Mouse (Mus musculus): ENCODE data around the gene Wdr18. TPM values are rescaled to one million over a fixed set of nuclear protein-coding genes. Genes with fewer than 3 reads are reported as not detected.

The Wdr18 gene
- polyA plus RNA-seq, 1 experiment = 63.2 TPM

- TF ChIP-seq CTCF (IDR thresholded peaks at IDR 0.05; ENCODE audit: extremely low read depth, insufficient read depth, low read length) (no peak), POLR2A (IDR thresholded peaks at IDR 0.05; ENCODE audit: extremely low read depth, insufficient read depth, low read length) (no peak)
- H3K4me3 ChIP-seq (ENCODE audit: insufficient read depth, low read length) = no peak overlapping the region
- peaks cover 3% of the 10 kb centered on the region; the same call in 1 of the 2 replicates for H3K4me1 ChIP-seq (ENCODE audit: control insufficient read depth, insufficient read depth, low read length)
- no peak overlapping the region for H3K27ac ChIP-seq (ENCODE audit: insufficient read depth, low read length)
Observed at GRCm38 (mm10) chr10:79933145-79933679, 26.7 kb upstream of the Wdr18 start.

- TF ChIP-seq POLR2A (IDR thresholded peaks at IDR 0.05; ENCODE audit: extremely low read depth, insufficient read depth, low read length) = no peak
- TF ChIP-seq CTCF (IDR thresholded peaks at IDR 0.05; ENCODE audit: extremely low read depth, insufficient read depth, low read length) = no peak
- H3K4me3 ChIP-seq (ENCODE audit: insufficient read depth, low read length) = no peak overlapping the region
- H3K27ac ChIP-seq (ENCODE audit: insufficient read depth, low read length) = no peak overlapping the region
- peaks cover 3% of the 10 kb centered on the region; the same call in 1 of the 2 replicates for H3K4me1 ChIP-seq (ENCODE audit: control insufficient read depth, insufficient read depth, low read length)
Observed at GRCm38 (mm10) chr10:79933861-79934260, 26.1 kb upstream of the Wdr18 start.

GRCm38 (mm10) chr10:79934272-79934721 is 25.7 kb upstream of the Wdr18 start:
- peaks cover 3% of the 10 kb centered on the region; the same call in 1 of the 2 replicates for H3K4me1 ChIP-seq (ENCODE audit: control insufficient read depth, insufficient read depth, low read length)

GRCm38 (mm10) chr10:79934794-79935569 is 25.0 kb upstream of the Wdr18 start:
- TF ChIP-seq POLR2A (IDR thresholded peaks at IDR 0.05; ENCODE audit: extremely low read depth, insufficient read depth, low read length) (no peak), CTCF (IDR thresholded peaks at IDR 0.05; ENCODE audit: extremely low read depth, insufficient read depth, low read length) (no peak)
- no peak overlapping the region for H3K4me3 ChIP-seq (ENCODE audit: insufficient read depth, low read length)
- H3K27ac ChIP-seq (ENCODE audit: insufficient read depth, low read length) = no peak overlapping the region
- H3K4me1 ChIP-seq (ENCODE audit: control insufficient read depth, insufficient read depth, low read length) = peaks cover 3% of the 10 kb centered on the region; the same call in 1 of the 2 replicates

More at GRCm38 (mm10) chr10:79934272-79934721, 25.7 kb upstream of the Wdr18 start:
- Histone ChIP-seq H3K27ac (ENCODE audit: insufficient read depth, low read length) (no peak overlapping the region), H3K4me3 (ENCODE audit: insufficient read depth, low read length) (no peak overlapping the region)
- TF ChIP-seq POLR2A (IDR thresholded peaks at IDR 0.05; ENCODE audit: extremely low read depth, insufficient read depth, low read length) = no peak
- TF ChIP-seq CTCF (IDR thresholded peaks at IDR 0.05; ENCODE audit: extremely low read depth, insufficient read depth, low read length) = no peak

GRCm38 (mm10) chr10:79936284-79936910 is 23.6 kb upstream of the Wdr18 start:
- Histone ChIP-seq H3K4me3 (ENCODE audit: insufficient read depth, low read length) (no peak overlapping the region), H3K27ac (ENCODE audit: insufficient read depth, low read length) (no peak overlapping the region), H3K4me1 (ENCODE audit: control insufficient read depth, insufficient read depth, low read length) (peaks cover 3% of the 10 kb centered on the region; the same call in 1 of the 2 replicates)
- no peak for TF ChIP-seq CTCF (IDR thresholded peaks at IDR 0.05; ENCODE audit: extremely low read depth, insufficient read depth, low read length)
- no peak for TF ChIP-seq POLR2A (IDR thresholded peaks at IDR 0.05; ENCODE audit: extremely low read depth, insufficient read depth, low read length)

GRCm38 (mm10) chr10:79936911-79937441 is 23.0 kb upstream of the Wdr18 start:
- no peak overlapping the region for H3K27ac ChIP-seq (ENCODE audit: insufficient read depth, low read length)
- peaks cover 3% of the 10 kb centered on the region; the same call in 1 of the 2 replicates for H3K4me1 ChIP-seq (ENCODE audit: control insufficient read depth, insufficient read depth, low read length)
- H3K4me3 ChIP-seq (ENCODE audit: insufficient read depth, low read length) = no peak overlapping the region
- no peak for TF ChIP-seq POLR2A (IDR thresholded peaks at IDR 0.05; ENCODE audit: extremely low read depth, insufficient read depth, low read length)
- TF ChIP-seq CTCF (IDR thresholded peaks at IDR 0.05; ENCODE audit: extremely low read depth, insufficient read depth, low read length) = no peak

GRCm38 (mm10) chr10:79937775-79938526 is 22.0 kb upstream of the Wdr18 start:
- Histone ChIP-seq H3K4me3 (ENCODE audit: insufficient read depth, low read length) (no peak overlapping the region), H3K4me1 (ENCODE audit: control insufficient read depth, insufficient read depth, low read length) (peaks cover 3% of the 10 kb centered on the region; the same call in 1 of the 2 replicates), H3K27ac (ENCODE audit: insufficient read depth, low read length) (no peak overlapping the region)
- no peak for TF ChIP-seq POLR2A (IDR thresholded peaks at IDR 0.05; ENCODE audit: extremely low read depth, insufficient read depth, low read length)
- no peak for TF ChIP-seq CTCF (IDR thresholded peaks at IDR 0.05; ENCODE audit: extremely low read depth, insufficient read depth, low read length)

GRCm38 (mm10) chr10:79940749-79941148 is 19.2 kb upstream of the Wdr18 start:
- TF ChIP-seq CTCF (IDR thresholded peaks at IDR 0.05; ENCODE audit: extremely low read depth, insufficient read depth, low read length) = no peak
- no peak for TF ChIP-seq POLR2A (IDR thresholded peaks at IDR 0.05; ENCODE audit: extremely low read depth, insufficient read depth, low read length)
- Histone ChIP-seq H3K4me1 (ENCODE audit: control insufficient read depth, insufficient read depth, low read length) (peaks cover 3% of the 10 kb centered on the region; the same call in 1 of the 2 replicates), H3K27ac (ENCODE audit: insufficient read depth, low read length) (no peak overlapping the region)

GRCm38 (mm10) chr10:79942988-79943387 is 17.0 kb upstream of the Wdr18 start:
- no peak overlapping the region for H3K27ac ChIP-seq (ENCODE audit: insufficient read depth, low read length)
- no peak overlapping the region for H3K4me3 ChIP-seq (ENCODE audit: insufficient read depth, low read length)
- TF ChIP-seq CTCF (IDR thresholded peaks at IDR 0.05; ENCODE audit: extremely low read depth, insufficient read depth, low read length) (no peak), POLR2A (IDR thresholded peaks at IDR 0.05; ENCODE audit: extremely low read depth, insufficient read depth, low read length) (no peak)
- no peaks in the 10 kb centered on the region for H3K4me1 ChIP-seq (ENCODE audit: control insufficient read depth, insufficient read depth, low read length)

More at GRCm38 (mm10) chr10:79940749-79941148, 19.2 kb upstream of the Wdr18 start:
- H3K4me3 ChIP-seq (ENCODE audit: insufficient read depth, low read length) = no peak overlapping the region

Data from cortical plate, adult 2 months (tissue).